Mouse (Mus musculus) kidney, embryonic 15.5 days (tissue): Measurements from ENCODE around the gene Ccdc187. TPM values are rescaled to one million over a fixed set of nuclear protein-coding genes. Genes with fewer than 3 reads are reported as not detected.
A peak's percentile ranks its signal among the peaks of the same experiment; 100 is the strongest.

Experiments used
- ATAC-seq: fragments of 200-750 bp; cut with Nextera tagmentation; replicated peaks from 2 replicates; pipeline ENCODE4 v1.8.0; 2017; ENCODE audit warnings: moderate TSS enrichment; ENCODE audit not compliant: low FRiP score
- H3K27ac ChIP-seq: fragments of 300-500 bp; sonication (generic); 2 replicates; pipeline ENCODE4 v1.5.1; 2015; ENCODE audit warnings: mild to moderate bottlenecking, inconsistent platforms
- H3K27me3 ChIP-seq: fragments of 300-500 bp; sonication (generic); 2 replicates; pipeline ENCODE4 v1.6.1; 2015; ENCODE audit warnings: inconsistent platforms
- H3K36me3 ChIP-seq: fragments of 300-500 bp; sonication (generic); 2 replicates; pipeline ENCODE4 v1.6.1; 2015; ENCODE audit warnings: inconsistent platforms
- H3K4me1 ChIP-seq: fragments of 300-500 bp; sonication (generic); 2 replicates; pipeline ENCODE4 v1.6.1; 2015; ENCODE audit warnings: inconsistent platforms
- H3K4me2 ChIP-seq: fragments of 300-500 bp; sonication (generic); 2 replicates; pipeline ENCODE4 v1.6.1; 2015; ENCODE audit warnings: moderate library complexity, mild to moderate bottlenecking, inconsistent platforms
- H3K4me3 ChIP-seq: fragments of 300-500 bp; sonication (generic); replicated peaks from 2 replicates; pipeline ENCODE4 v1.5.1; 2015; ENCODE audit warnings: mild to moderate bottlenecking, inconsistent platforms
- H3K9ac ChIP-seq: fragments of 300-500 bp; sonication (generic); 2 replicates; pipeline ENCODE4 v1.6.1; 2015; ENCODE audit warnings: mild to moderate bottlenecking, inconsistent platforms
- H3K9me3 ChIP-seq: fragments of 300-500 bp; sonication (generic); replicated peaks from 2 replicates; pipeline ENCODE4 v1.6.1; 2016; ENCODE audit warnings: inconsistent platforms
- WGBS: fragments of 180-500 bp; shearing (Covaris S2); methylation state at CpG from one replicate; pipeline ENCODE4 v1.1.7; 2015; ENCODE audit warnings: mixed read lengths; 5-methylcytosine and 5-hydroxymethylcytosine counted together
- polyA plus RNA-seq: library from polyadenylated mRNA; unstranded; fragments of >200 nt; fragmentation: Nextera tagmentation; extraction: Ambion mirVana; gene quantifications from 2 replicates; pipeline ENCODE4 v1.2.1, GENCODE M21; 2015

Ccdc187 gene
- polyA plus RNA-seq, 1 experiment from 2014 or later, result 0.04 TPM

DNA sequence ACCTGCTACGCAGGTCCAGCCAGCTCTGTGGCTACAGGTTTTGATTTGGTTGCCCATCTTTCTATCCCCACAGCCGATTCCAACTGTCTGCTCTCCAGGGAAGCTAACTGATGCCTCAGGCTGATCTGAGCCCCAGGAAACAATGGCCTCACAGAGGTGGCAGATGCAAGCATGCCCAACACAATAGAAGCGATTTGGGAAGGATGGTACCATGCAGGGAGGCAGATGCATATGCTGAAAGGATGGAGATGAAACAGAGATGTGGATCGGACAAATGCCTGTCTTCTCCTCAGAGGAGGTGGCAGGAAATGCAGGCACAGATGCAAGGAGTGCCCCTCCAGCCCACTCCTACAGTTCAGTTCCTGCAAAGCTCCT is 4.5 kb upstream of the Ccdc187 start:
- ATAC-seq, result no peak
- Histone ChIP-seq H3K36me3 (no peaks in the 10 kb centered on the region), H3K27ac (no peak overlapping the region), H3K9ac (no peak overlapping the region), H3K4me2 (no peak overlapping the region), H3K4me1 (peaks cover 23% of the 10 kb centered on the region), H3K9me3 (no peaks in the 10 kb centered on the region), H3K4me3 (no peak overlapping the region), H3K27me3 (0 out of 2 replicates have a peak, but pooled peaks cover 10% of the 10 kb centered on the region)
- 16% methylated on average over 4 of the region's 4 CpGs for WGBS

DNA sequence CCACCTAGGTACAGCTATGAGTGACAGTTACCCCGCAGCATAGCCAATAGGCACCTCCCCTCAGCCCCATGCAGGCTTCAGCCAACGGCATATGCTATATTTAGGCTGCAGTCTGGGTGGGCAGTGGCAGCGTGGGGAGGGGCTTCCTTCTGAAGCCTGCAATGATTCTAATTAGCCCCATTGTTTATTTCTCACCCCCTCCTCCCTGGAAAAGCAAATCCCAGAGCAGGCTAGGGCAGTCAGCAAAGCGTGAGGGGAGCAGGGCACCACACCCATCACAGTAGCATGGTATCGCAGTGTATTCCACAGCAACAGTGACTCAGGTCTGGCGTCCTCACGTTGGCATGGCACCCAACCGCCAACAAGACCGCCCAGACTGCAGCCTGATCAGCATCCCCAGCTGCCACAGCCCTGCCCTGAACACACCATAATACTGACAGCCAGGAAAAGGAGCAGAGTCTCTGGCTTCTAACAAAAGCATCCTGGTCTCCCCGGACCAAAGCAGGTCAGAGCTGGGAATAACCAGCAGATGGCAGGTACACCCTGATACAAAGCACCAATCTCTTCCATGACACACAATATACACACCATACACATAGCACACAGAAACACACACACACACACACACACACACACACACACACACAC is 4.0 kb upstream of the Ccdc187 start:
- Histone ChIP-seq H3K4me1 (peaks cover 23% of the 10 kb centered on the region), H3K27ac (no peak overlapping the region), H3K36me3 (no peaks in the 10 kb centered on the region), H3K9me3 (no peaks in the 10 kb centered on the region), H3K4me3 (no peak overlapping the region), H3K27me3 (0 out of 2 replicates have a peak, but pooled peaks cover 10% of the 10 kb centered on the region), H3K4me2 (no peak overlapping the region), H3K9ac (no peak overlapping the region)
- 0 out of 2 replicates have a peak, but pooled peaks have one; percentile 26 for ATAC-seq
- 6% methylated on average over 10 of the region's 10 CpGs for WGBS

DNA sequence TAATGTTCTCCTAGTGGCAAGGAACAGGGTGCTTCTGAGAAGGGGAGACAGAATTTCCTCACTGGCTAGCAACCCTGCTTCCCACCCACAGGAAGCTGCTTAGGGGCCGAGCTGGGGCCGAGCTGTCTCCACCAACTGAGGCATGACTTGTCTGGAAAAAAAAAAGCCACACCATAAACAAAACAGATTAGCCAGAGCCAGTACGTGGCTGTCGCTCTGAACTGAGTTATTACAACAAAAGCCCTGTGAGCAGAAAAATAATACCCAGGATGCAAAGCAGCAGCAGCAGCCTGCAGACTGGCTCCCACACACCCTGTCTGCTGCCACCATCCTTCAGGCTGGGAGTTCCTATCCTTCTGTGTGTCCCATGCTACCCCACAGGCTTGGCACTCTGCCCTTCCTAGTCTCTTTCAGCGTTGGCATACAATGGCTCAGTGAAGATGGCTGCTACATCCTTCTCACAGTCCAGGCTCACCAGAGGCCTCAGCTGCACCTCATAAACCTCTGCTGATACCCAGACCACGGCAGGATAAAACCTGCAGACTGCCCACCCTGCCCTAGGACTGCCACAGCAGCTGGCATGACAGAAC is 2.3 kb upstream of the Ccdc187 start:
- peak overlapping the region; percentile 75 for H3K27ac ChIP-seq
- H3K4me1 ChIP-seq, result peaks cover 23% of the 10 kb centered on the region
- no peak for ATAC-seq

DNA sequence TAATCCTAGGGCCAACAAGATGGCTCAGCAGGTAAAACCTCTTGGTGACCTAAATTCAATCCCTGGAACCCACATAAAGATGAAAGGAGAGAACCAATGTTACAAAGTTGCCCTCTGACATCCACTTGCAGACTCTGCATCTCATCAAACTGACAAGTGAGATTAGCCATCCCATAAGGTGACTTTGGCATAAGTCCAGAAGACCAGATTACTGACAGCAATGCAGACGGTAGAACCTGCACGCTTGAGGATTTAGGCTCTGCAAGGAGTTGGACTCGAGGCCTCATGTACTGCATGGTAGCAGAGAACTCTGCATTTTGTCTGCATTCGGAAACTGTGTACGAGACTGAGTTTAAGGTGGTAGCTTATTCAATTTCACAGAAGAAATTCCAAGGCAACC is 4.2 kb downstream of the Ccdc187 start:
- no peak for ATAC-seq
- no peaks in the 10 kb centered on the region for H3K36me3 ChIP-seq
- H3K9me3 ChIP-seq, result no peaks in the 10 kb centered on the region
- H3K9ac ChIP-seq, result no peak overlapping the region
- H3K27ac ChIP-seq, result no peak overlapping the region
- 82% methylated on average over 5 of the region's 5 CpGs for WGBS
- no peaks in the 10 kb centered on the region for H3K27me3 ChIP-seq
- no peak overlapping the region for H3K4me3 ChIP-seq
- H3K4me1 ChIP-seq, result no peaks in the 10 kb centered on the region
- no peak overlapping the region for H3K4me2 ChIP-seq

More for the DNA sequence above, 2.3 kb upstream of the Ccdc187 start:
- Histone ChIP-seq H3K4me2 (0 out of 2 replicates have a peak overlapping the region, but pooled peaks have one; percentile 7), H3K9ac (0 out of 2 replicates have a peak overlapping the region, but pooled peaks have one; percentile 6), H3K27me3 (0 out of 2 replicates have a peak, but pooled peaks cover 10% of the 10 kb centered on the region), H3K4me3 (no peak overlapping the region), H3K9me3 (no peaks in the 10 kb centered on the region), H3K36me3 (no peaks in the 10 kb centered on the region)
- 18% methylated on average over 6 of the region's 6 CpGs for WGBS

GRCm38 (mm10) chr2:26286391-26286790 is 8.0 kb downstream of the Ccdc187 start:
- no peak overlapping the region for H3K9ac ChIP-seq
- no peak overlapping the region for H3K4me2 ChIP-seq
- no peaks in the 10 kb centered on the region for H3K9me3 ChIP-seq
- H3K27ac ChIP-seq, result no peak overlapping the region
- no peaks in the 10 kb centered on the region for H3K27me3 ChIP-seq
- H3K4me1 ChIP-seq, result no peaks in the 10 kb centered on the region
- no peak for ATAC-seq
- H3K4me3 ChIP-seq, result no peak overlapping the region
- WGBS, result 33% methylated on average over 7 of the region's 7 CpGs
- no peaks in the 10 kb centered on the region for H3K36me3 ChIP-seq

- Histone ChIP-seq H3K4me2 (no peak overlapping the region), H3K9ac (no peak overlapping the region), H3K27me3 (no peaks in the 10 kb centered on the region), H3K9me3 (no peaks in the 10 kb centered on the region), H3K4me1 (no peaks in the 10 kb centered on the region), H3K27ac (no peak overlapping the region), H3K36me3 (no peaks in the 10 kb centered on the region), H3K4me3 (no peak overlapping the region)
- no peak for ATAC-seq
- 59% methylated on average over 7 of the region's 7 CpGs for WGBS
Measured at GRCm38 (mm10) chr2:26285804-26286203, 8.6 kb downstream of the Ccdc187 start.

GRCm38 (mm10) chr2:26280594-26280993 is 13.8 kb downstream of the Ccdc187 start:
- Histone ChIP-seq H3K9ac (no peak overlapping the region), H3K36me3 (no peaks in the 10 kb centered on the region), H3K9me3 (no peaks in the 10 kb centered on the region), H3K4me2 (no peak overlapping the region), H3K27ac (no peak overlapping the region), H3K4me3 (no peak overlapping the region), H3K27me3 (no peaks in the 10 kb centered on the region), H3K4me1 (no peaks in the 10 kb centered on the region)
- WGBS, result 76% methylated on average over 11 of the region's 11 CpGs
- ATAC-seq, result no peak

DNA sequence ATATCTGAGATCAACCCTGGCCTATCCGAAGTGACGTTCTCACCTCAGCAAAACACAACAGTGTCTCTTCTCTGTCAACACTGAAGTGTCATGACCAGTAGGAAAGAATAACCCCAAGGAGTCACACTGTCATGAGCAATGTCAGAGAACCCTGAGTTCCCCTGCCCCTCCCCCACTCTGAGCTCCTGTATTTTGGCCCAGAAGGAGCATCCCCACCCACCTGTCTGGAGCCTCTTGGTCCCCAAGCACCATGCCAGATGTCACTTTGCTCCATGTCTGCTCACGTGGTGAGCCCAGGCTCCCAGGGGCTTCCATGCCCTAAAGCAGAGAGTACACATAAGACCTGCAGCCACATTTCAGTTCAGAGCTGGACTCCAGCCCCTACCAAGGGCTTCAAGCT is 14.6 kb downstream of the Ccdc187 start:
- Histone ChIP-seq H3K9me3 (no peaks in the 10 kb centered on the region), H3K27ac (no peak overlapping the region), H3K4me2 (no peak overlapping the region), H3K27me3 (no peaks in the 10 kb centered on the region), H3K9ac (no peak overlapping the region), H3K36me3 (no peaks in the 10 kb centered on the region), H3K4me1 (no peaks in the 10 kb centered on the region), H3K4me3 (no peak overlapping the region)
- no peak for ATAC-seq
- 76% methylated on average over 3 of the region's 3 CpGs for WGBS

DNA sequence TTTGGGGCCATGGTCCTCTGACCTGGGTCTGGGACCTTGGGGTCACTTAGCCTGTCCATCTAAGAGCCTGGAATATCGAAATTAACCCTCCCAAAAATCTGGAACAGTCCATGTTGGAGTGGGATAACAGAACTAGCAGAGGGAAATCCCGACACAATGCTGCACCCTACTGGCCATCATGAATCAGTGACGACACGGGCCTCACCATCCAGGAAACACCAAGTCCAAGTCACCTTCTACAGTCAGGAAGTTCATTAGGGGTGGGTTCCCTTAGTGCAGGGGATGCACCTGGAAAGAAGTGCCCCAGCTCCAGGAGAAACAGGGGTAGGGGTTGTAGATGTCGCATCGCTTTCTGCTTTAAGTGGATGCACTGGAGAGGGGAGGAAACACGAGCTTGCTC is 20.7 kb downstream of the Ccdc187 start:
- 23% methylated on average over 7 of the region's 7 CpGs for WGBS

DNA sequence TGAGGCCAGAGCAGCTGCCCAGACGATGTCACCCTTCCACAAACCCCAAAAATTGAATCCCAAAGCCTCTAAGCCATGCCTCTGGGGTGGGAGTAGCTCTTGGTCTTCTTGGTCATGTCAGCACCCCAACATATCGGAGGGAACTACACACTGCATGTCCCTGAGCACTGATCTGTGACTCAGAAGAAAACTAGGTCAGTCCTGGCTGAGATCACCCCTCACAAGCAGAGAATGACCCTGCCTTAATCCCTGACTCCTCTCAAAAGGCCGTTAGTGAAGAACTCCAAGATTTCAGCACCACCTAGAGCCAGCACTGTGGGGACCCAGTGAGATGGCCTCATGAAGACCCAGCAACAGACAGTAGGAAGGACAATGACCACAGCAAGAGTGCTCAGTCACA is 26.1 kb downstream of the Ccdc187 start:
- H3K4me3 ChIP-seq, result no peak overlapping the region
- H3K4me2 ChIP-seq, result no peak overlapping the region
- peaks cover 10% of the 10 kb centered on the region; the same call in 1 of the 2 replicates for H3K4me1 ChIP-seq
- 70% methylated on average over 3 of the region's 3 CpGs for WGBS
- H3K9me3 ChIP-seq, result no peaks in the 10 kb centered on the region
- no peak overlapping the region for H3K27ac ChIP-seq
- no peaks in the 10 kb centered on the region for H3K36me3 ChIP-seq
- no peak for ATAC-seq
- no peaks in the 10 kb centered on the region for H3K27me3 ChIP-seq
- no peak overlapping the region for H3K9ac ChIP-seq

More for the DNA sequence above, 20.7 kb downstream of the Ccdc187 start:
- H3K9ac ChIP-seq, result no peak overlapping the region
- ATAC-seq, result 0 out of 2 replicates have a peak, but pooled peaks have one; percentile 58
- no peak overlapping the region for H3K4me2 ChIP-seq
- peaks cover 6% of the 10 kb centered on the region; the same call in 1 of the 2 replicates for H3K4me1 ChIP-seq
- H3K9me3 ChIP-seq, result no peaks in the 10 kb centered on the region
- no peaks in the 10 kb centered on the region for H3K36me3 ChIP-seq
- no peak overlapping the region for H3K4me3 ChIP-seq
- no peaks in the 10 kb centered on the region for H3K27me3 ChIP-seq
- H3K27ac ChIP-seq, result no peak overlapping the region

DNA sequence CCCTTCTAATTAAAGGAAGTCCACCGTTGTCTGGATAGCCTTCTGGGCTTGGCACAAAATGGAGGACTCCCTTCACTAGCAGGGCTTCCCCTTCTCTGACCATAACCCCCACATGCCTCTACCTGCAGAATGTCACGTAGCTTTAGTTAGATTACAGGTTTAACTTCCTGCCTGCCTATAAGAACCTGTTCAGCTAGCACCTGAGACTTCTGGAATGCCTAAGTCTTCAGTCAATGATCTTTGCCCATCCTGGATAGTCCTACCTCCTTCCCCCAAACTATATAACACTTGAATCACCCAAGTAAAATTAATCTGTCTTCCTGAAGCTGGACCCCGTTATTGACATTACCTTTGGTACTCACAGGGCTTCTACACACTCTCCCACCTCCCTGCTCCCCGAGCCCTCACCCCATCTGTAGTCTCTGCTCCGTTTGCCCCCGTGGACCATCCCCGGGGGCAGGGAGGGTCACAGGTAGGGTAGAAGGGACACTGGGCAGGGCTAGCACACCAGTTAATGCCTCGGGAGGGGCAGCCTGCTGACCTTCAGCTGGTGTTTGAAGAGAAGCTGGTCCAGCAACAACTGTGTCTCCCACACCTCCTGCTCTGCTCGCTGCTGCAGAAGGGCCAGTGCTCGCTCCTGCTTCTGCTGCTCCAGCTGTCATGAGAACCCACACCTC is 28.2 kb downstream of the Ccdc187 start:
- H3K4me2 ChIP-seq, result no peak overlapping the region
- no peaks in the 10 kb centered on the region for H3K9me3 ChIP-seq
- no peak overlapping the region for H3K9ac ChIP-seq
- no peak for ATAC-seq
- H3K27ac ChIP-seq, result no peak overlapping the region
- WGBS, result 84% methylated on average over 10 of the region's 10 CpGs
- H3K4me3 ChIP-seq, result no peak overlapping the region
- no peaks in the 10 kb centered on the region for H3K36me3 ChIP-seq
- no peaks in the 10 kb centered on the region for H3K27me3 ChIP-seq
- H3K4me1 ChIP-seq, result peaks cover 10% of the 10 kb centered on the region; the same call in 1 of the 2 replicates

- Histone ChIP-seq H3K36me3 (no peaks in the 10 kb centered on the region), H3K4me2 (no peak overlapping the region), H3K27me3 (no peaks in the 10 kb centered on the region), H3K9ac (no peak overlapping the region), H3K9me3 (no peaks in the 10 kb centered on the region), H3K4me1 (peaks cover 10% of the 10 kb centered on the region; the same call in 1 of the 2 replicates), H3K27ac (no peak overlapping the region), H3K4me3 (no peak overlapping the region)
- WGBS, result 75% methylated on average over 2 of the region's 2 CpGs
- ATAC-seq, result no peak
Measured at GRCm38 (mm10) chr2:26265095-26265494, 29.3 kb downstream of the Ccdc187 start.
